Comparison of ENCODE assay signal across 31 mouse cellular contexts in genomic region chr16:10236601-10237000, GRCm38 (mm10). TPM values are rescaled to one million over a fixed set of nuclear protein-coding genes. Genes with fewer than 3 reads are reported as not detected.
"Had no signal": no experiment of that assay in that cellular context is flagged by ENCODE, and none has a peak within 500 bp of the region (broad histone marks: within the 10 kb centered on the region; RNA-seq: fewer than 3 reads in every experiment).

No protein-coding gene starts in this region.

- H3K9me3 ChIP-seq: heart, embryonic 10.5 days; heart, embryonic 12.5 days; hindbrain, embryonic 13.5 days; hindbrain, embryonic 15.5 days; limb, embryonic 10.5 days; limb, embryonic 12.5 days; liver, embryonic 13.5 days; liver, embryonic 15.5 days had no signal

- H3K27me3 ChIP-seq: heart, embryonic 12.5 days; hindbrain, embryonic 13.5 days; hindbrain, embryonic 15.5 days; limb, embryonic 12.5 days; liver, embryonic 13.5 days; liver, embryonic 15.5 days had no signal

- H3K4me2 ChIP-seq: heart, embryonic 12.5 days; hindbrain, embryonic 13.5 days; hindbrain, embryonic 15.5 days; limb, embryonic 12.5 days; liver, embryonic 11.5 days; liver, embryonic 13.5 days; liver, embryonic 15.5 days had no signal

- H3K4me3 ChIP-seq: heart, embryonic 10.5 days; heart, embryonic 12.5 days; hindbrain, embryonic 13.5 days; hindbrain, embryonic 15.5 days; layer of hippocampus, adult 2 months; left cerebral cortex, adult 2 months; limb, embryonic 10.5 days; limb, embryonic 12.5 days; liver, embryonic 13.5 days; liver, embryonic 15.5 days had no signal

- H3K27ac ChIP-seq: heart, embryonic 10.5 days; hindbrain, embryonic 13.5 days; hindbrain, embryonic 15.5 days; hindbrain, postnatal 0 days; layer of hippocampus, adult 2 months; left cerebral cortex, adult 2 months; limb, embryonic 10.5 days; limb, embryonic 12.5 days; liver, embryonic 13.5 days; liver, embryonic 15.5 days had no signal

- H3K9ac ChIP-seq: heart, embryonic 12.5 days; hindbrain, embryonic 13.5 days; hindbrain, embryonic 15.5 days; limb, embryonic 12.5 days; liver, embryonic 13.5 days; liver, embryonic 15.5 days; liver, postnatal 0 days had no signal

- ATAC-seq: hindbrain, postnatal 0 days; intestine, embryonic 16.5 days; liver, postnatal 0 days had no signal

- H3K36me3 ChIP-seq: heart, embryonic 10.5 days; heart, embryonic 12.5 days; hindbrain, embryonic 13.5 days; hindbrain, embryonic 15.5 days; limb, embryonic 10.5 days; limb, embryonic 12.5 days; liver, embryonic 13.5 days; liver, embryonic 15.5 days had no signal

- DNase-seq: gastrocnemius, postnatal 10 days; gastrocnemius, postnatal 25 days; heart, adult 18-20 months; heart, postnatal 10 days; kidney, adult 18-20 months; kidney, adult 8-10 months; kidney, postnatal 10 days; kidney, postnatal 25 days; kidney, postnatal 4 days; liver; liver, embryonic 13.5 days; liver, postnatal 0 days had no signal

- H3K4me1 ChIP-seq: heart, embryonic 10.5 days; heart, embryonic 12.5 days; hindbrain, embryonic 13.5 days; hindbrain, embryonic 15.5 days; limb, embryonic 10.5 days; limb, embryonic 12.5 days; liver, embryonic 13.5 days; liver, embryonic 15.5 days had no signal

RNA-seq across cellular contexts. Expression of gene Atf7ip2, which starts 44.1 kb away (rescaled TPM):
- total RNA-seq: gastrocnemius, adult 18-20 months; gastrocnemius, postnatal 10 days; gastrocnemius, postnatal 25 days; granulocyte monocyte progenitor cell, adult 5-6 weeks; heart, adult 18-20 months; heart, adult 8-10 months; heart, postnatal 25 days; hindbrain, postnatal 0 days; layer of hippocampus, adult 2 months; layer of hippocampus, postnatal 25 days; left cerebral cortex, adult 2 months; left cerebral cortex, postnatal 14 days; left cerebral cortex, postnatal 36 days had no signal
- polyA plus RNA-seq: liver, postnatal 0 days had no signal
